Mouse (Mus musculus): Measurements from ENCODE around the gene Pfkl. TPM values are rescaled to one million over a fixed set of nuclear protein-coding genes. Genes with fewer than 3 reads are reported as not detected.

Pfkl gene
- polyA plus RNA-seq, 1 experiment, result not detected

GRCm38 (mm10) chr10:77978351-77979350, 31.2 kb downstream of the Pfkl start, which contains the start of gene 1810043G02Rik:
Gene 1810043G02Rik (plus strand): TSS chr10:77978524.
- H3K4me3 ChIP-seq (ENCODE audit: insufficient read depth, low read depth, low read length), result peak within 1 kb of the TSS; percentile 83
- TF ChIP-seq POLR2A (IDR thresholded peaks at IDR 0.05; ENCODE audit: insufficient read depth, low read depth, low read length), result peak; percentile 84
- TF ChIP-seq CTCF (IDR thresholded peaks at IDR 0.05; ENCODE audit: insufficient read depth, low read depth, low read length), result no peak
- under 1% methylated on average over 57 of the region's 57 CpGs for WGBS

GRCm38 (mm10) chr10:77976458-77977150, 33.3 kb downstream of the Pfkl start:
- Histone ChIP-seq H3K27ac (ENCODE audit: insufficient read depth, low read depth, low read length) (no peak overlapping the region), H3K4me1 (ENCODE audit: control insufficient read depth, insufficient read depth, low read length) (peaks cover 2% of the 10 kb centered on the region), H3K4me3 (ENCODE audit: insufficient read depth, low read depth, low read length) (no peak overlapping the region)
- 74% methylated on average over 8 of the region's 8 CpGs for WGBS
- TF ChIP-seq CTCF (IDR thresholded peaks at IDR 0.05; ENCODE audit: insufficient read depth, low read depth, low read length) (no peak), POLR2A (IDR thresholded peaks at IDR 0.05; ENCODE audit: insufficient read depth, low read depth, low read length) (no peak)

More at GRCm38 (mm10) chr10:77978351-77979350, 31.2 kb downstream of the Pfkl start, which contains the start of gene 1810043G02Rik:
- Histone ChIP-seq H3K4me1 (ENCODE audit: control insufficient read depth, insufficient read depth, low read length) (peaks cover 2% of the 10 kb centered on the region), H3K27ac (ENCODE audit: insufficient read depth, low read depth, low read length) (peak within 1 kb of the TSS; percentile 77)

- H3K4me1 ChIP-seq (ENCODE audit: control insufficient read depth, insufficient read depth, low read length), result peaks cover 2% of the 10 kb centered on the region
- no peak overlapping the region for H3K27ac ChIP-seq (ENCODE audit: insufficient read depth, low read depth, low read length)
- 47% methylated on average over 4 of the region's 4 CpGs for WGBS
- no peak overlapping the region for H3K4me3 ChIP-seq (ENCODE audit: insufficient read depth, low read depth, low read length)
- TF ChIP-seq POLR2A (IDR thresholded peaks at IDR 0.05; ENCODE audit: insufficient read depth, low read depth, low read length) (no peak), CTCF (IDR thresholded peaks at IDR 0.05; ENCODE audit: insufficient read depth, low read depth, low read length) (no peak)
These were observed 34.2 kb downstream of the Pfkl start for GRCm38 (mm10) chr10:77975653-77976052.

GRCm38 (mm10) chr10:77974811-77975210, 35.1 kb downstream of the Pfkl start:
- Histone ChIP-seq H3K27ac (ENCODE audit: insufficient read depth, low read depth, low read length) (no peak overlapping the region), H3K4me1 (ENCODE audit: control insufficient read depth, insufficient read depth, low read length) (peaks cover 4% of the 10 kb centered on the region), H3K4me3 (ENCODE audit: insufficient read depth, low read depth, low read length) (no peak overlapping the region)
- WGBS, result 82% methylated on average over 5 of the region's 5 CpGs
- TF ChIP-seq CTCF (IDR thresholded peaks at IDR 0.05; ENCODE audit: insufficient read depth, low read depth, low read length), result no peak
- TF ChIP-seq POLR2A (IDR thresholded peaks at IDR 0.05; ENCODE audit: insufficient read depth, low read depth, low read length), result no peak

GRCm38 (mm10) chr10:77974323-77974722, 35.6 kb downstream of the Pfkl start:
- no peak overlapping the region for H3K4me3 ChIP-seq (ENCODE audit: insufficient read depth, low read depth, low read length)
- TF ChIP-seq CTCF (IDR thresholded peaks at IDR 0.05; ENCODE audit: insufficient read depth, low read depth, low read length), result no peak
- no peak overlapping the region for H3K27ac ChIP-seq (ENCODE audit: insufficient read depth, low read depth, low read length)
- peaks cover 8% of the 10 kb centered on the region for H3K4me1 ChIP-seq (ENCODE audit: control insufficient read depth, insufficient read depth, low read length)
- 66% methylated on average over 5 of the region's 5 CpGs for WGBS

- Histone ChIP-seq H3K4me1 (ENCODE audit: control insufficient read depth, insufficient read depth, low read length) (peaks cover 10% of the 10 kb centered on the region; the same call in 1 of the 2 replicates), H3K27ac (ENCODE audit: insufficient read depth, low read depth, low read length) (no peak overlapping the region), H3K4me3 (ENCODE audit: insufficient read depth, low read depth, low read length) (no peak overlapping the region)
- WGBS, result 62% methylated on average over 17 of the region's 17 CpGs
- TF ChIP-seq POLR2A (IDR thresholded peaks at IDR 0.05; ENCODE audit: insufficient read depth, low read depth, low read length), result no peak
- TF ChIP-seq CTCF (IDR thresholded peaks at IDR 0.05; ENCODE audit: insufficient read depth, low read depth, low read length), result 0 out of 2 replicates have a peak, but pooled peaks have one; percentile 11
These were observed 38.0 kb downstream of the Pfkl start for GRCm38 (mm10) chr10:77971709-77972553.

- no peak overlapping the region for H3K4me3 ChIP-seq (ENCODE audit: insufficient read depth, low read depth, low read length)
- H3K27ac ChIP-seq (ENCODE audit: insufficient read depth, low read depth, low read length), result no peak overlapping the region
- TF ChIP-seq POLR2A (IDR thresholded peaks at IDR 0.05; ENCODE audit: insufficient read depth, low read depth, low read length) (no peak), CTCF (IDR thresholded peaks at IDR 0.05; ENCODE audit: insufficient read depth, low read depth, low read length) (no peak)
- 90% methylated on average over 10 of the region's 10 CpGs for WGBS
- peaks cover 10% of the 10 kb centered on the region; the same call in 1 of the 2 replicates for H3K4me1 ChIP-seq (ENCODE audit: control insufficient read depth, insufficient read depth, low read length)
These were observed 38.7 kb downstream of the Pfkl start for GRCm38 (mm10) chr10:77971191-77971590.

GRCm38 (mm10) chr10:77970481-77970880, 39.4 kb downstream of the Pfkl start, which contains the start of gene Trpm2:
Gene Trpm2 (minus strand): TSS chr10:77970563.
- WGBS, result 91% methylated on average over 6 of the region's 6 CpGs
- TF ChIP-seq POLR2A (IDR thresholded peaks at IDR 0.05; ENCODE audit: insufficient read depth, low read depth, low read length) (no peak), CTCF (IDR thresholded peaks at IDR 0.05; ENCODE audit: insufficient read depth, low read depth, low read length) (no peak)
- Histone ChIP-seq H3K4me1 (ENCODE audit: control insufficient read depth, insufficient read depth, low read length) (peaks cover 10% of the 10 kb centered on the region; the same call in 1 of the 2 replicates), H3K27ac (ENCODE audit: insufficient read depth, low read depth, low read length) (no peak within 1 kb of the TSS), H3K4me3 (ENCODE audit: insufficient read depth, low read depth, low read length) (peak within 1 kb of the TSS; percentile 44)

Data from olfactory bulb, adult 2 months (tissue).